Mouse (Mus musculus) forelimb bud, embryonic 11.5 days (tissue): Measurements from ENCODE around the gene Pdss1.
"Not testable (repeated sequence)": the region's sequence is repeated elsewhere in the genome, so short reads cannot be mapped to it uniquely, and the experiment has no call there.

ENCODE experiments used
- DNase-seq: peaks from one replicate; pipeline ENCODE4 v3.0.0-alpha.2; 2012; ENCODE audit warnings: low read depth, low spot score

Gene Pdss1

GRCm38 (mm10) chr2:22895282-22896273 lies at the start of gene Pdss1:
Pdss1 (plus strand) TSS chr2:22895522.
- peak; percentile 79 for DNase-seq

- DNase-seq, result no peak
These were observed 43.4 kb upstream of the Pdss1 start for GRCm38 (mm10) chr2:22851900-22852299.

DNA sequence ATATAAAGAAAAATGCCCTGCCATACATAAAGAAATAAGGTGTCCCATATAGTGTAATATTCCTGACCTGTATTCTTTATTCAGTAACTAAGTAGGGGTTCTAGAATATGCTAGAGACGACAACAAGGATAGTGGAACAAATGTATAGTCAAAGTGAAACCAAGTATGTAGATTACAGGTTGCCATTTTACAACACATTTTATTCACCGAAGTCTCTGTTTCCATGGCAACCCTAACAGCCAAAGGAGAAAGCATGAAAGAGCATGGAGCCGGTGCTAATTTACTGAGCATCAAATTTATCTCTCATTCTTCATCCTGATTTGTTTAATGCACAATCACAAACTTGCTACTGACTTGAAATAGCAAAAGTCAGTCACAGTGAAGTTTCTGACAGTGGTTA lies 37.8 kb upstream of the Pdss1 start:
- DNase-seq, result no peak

DNA sequence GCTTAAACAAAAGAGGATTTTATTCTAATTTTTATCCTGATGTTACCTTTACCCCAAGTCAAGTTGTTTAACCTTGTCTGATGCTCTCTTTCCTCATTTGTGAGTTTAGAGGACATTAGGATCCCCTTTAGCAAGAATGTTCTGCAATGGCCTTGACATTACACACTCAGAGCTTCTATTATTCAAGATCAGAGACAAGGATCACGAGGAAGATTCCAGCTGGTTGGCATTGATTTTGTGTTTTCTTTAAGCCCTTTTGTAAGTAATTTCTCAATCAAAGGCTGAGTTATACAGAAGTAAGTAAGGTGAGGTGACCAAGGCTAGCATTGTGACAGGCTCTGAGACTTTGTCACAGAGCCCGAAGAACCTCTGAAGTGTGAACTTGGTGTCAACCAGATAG lies 33.1 kb upstream of the Pdss1 start:
- DNase-seq, result no peak

DNA sequence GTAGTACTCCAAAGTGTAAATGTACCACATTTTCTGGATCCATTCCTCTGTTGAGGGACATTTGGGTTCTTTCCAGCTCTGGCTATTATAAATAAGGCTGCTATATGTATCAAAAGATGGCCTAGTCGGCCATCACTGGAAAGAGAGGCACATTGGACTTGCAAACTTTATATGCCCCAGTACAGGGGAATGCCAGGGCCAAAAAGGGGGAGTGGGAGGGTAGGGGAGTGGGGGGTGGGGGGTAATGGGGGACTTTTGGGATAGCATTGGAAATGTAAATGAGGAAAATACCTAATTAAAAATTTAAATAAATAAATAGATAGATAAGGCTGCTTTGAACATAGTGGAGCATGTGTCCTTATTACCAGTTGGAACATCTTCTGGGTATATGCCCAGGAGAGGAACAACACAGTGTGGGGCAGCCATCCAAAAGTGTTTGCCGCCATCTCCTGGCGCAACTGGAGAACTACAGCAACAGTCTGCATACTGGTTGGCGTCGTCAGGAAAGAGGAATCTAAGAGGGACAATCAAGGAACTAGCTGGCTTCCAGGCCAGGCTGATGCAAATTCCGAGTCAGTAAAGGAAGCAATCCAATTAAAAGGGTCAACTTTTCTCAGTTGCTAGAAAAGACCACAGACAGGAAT lies 30.8 kb upstream of the Pdss1 start:
- DNase-seq, result peak; percentile 59

DNA sequence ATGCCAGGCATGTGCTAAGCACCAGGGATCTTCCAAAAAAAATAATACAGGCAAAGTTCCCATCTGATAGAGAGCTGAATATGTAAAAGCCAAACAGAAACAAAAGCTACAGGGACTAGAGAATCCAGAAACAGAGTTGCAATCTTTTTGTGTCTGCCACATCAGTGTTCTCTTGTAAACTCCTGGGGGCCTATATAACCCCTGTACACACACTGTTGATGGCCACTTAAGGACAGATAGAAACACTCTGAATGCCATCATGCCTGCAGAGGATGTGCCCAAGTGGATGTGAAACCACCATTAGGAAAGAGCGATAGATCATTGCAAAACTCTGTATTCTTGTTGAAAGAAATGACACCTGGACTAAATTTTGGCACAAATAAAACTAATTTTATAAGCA lies 29.5 kb upstream of the Pdss1 start:
- DNase-seq, result no peak

DNA sequence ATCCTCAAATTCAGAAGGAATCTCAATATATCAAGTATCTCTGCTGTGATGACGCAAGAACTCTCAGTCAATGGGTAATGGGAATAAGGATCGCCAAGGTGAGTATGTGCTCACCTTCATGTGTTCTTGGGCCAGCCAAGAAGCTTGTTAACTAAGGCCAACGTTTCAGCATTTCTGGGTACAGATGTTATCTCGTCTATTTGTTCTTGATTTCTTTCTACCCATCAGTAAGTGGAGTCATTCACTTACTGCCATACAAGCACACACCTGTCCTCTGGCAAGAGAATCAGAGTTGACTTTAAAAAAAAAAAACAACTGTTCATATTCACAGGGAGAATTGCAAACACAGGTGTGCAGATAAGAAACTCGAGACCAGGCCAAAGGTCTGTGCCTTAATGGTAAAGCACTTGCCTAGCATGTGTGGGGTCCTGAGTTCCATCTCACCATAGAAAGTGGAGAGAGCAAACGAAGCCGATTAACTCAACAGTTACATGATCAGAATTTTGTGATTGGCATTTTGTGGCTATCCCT lies 28.4 kb upstream of the Pdss1 start:
- DNase-seq, result no peak

DNA sequence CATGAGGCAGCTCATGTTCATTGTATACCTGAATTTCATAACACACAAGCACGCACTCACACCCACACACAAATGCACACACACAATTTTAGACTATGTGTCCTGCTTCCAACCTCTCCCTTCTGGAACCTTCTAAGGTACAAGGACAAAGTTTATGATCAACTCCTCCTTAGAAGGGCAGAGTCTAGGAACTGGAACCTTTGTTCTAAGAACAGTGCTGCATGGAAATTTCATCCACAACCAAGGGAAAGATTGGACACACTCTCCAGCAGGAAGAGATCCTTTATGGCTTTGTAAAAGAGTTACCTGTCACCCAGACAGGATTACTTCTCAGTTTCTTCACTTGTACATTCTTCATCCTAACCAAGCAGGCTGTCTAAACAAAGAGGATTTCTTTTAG lies 22.2 kb upstream of the Pdss1 start:
- no peak for DNase-seq

GRCm38 (mm10) chr2:22874628-22875027 lies 20.7 kb upstream of the Pdss1 start:
- no peak for DNase-seq

- DNase-seq, result no peak
These were observed 18.7 kb upstream of the Pdss1 start for GRCm38 (mm10) chr2:22876614-22877013.

DNA sequence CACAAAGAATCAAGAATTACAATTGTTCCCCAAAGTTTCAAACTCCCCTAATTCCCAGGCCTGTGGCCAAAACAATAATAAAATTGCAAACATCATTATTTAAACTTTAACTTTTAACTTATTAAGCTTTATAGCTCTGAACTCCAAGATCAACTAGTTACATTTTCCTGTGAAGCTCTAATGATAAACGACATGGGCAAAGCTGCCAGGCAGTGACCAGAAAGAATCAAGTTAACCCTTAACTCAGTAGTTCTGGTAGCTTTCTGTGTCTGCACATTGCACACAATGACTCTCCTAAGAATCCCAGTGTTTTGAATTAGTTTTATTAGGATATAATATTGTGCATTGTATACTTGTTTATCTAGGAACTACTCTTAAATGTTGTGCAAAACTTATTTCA lies 16.5 kb upstream of the Pdss1 start:
- no peak for DNase-seq

DNA sequence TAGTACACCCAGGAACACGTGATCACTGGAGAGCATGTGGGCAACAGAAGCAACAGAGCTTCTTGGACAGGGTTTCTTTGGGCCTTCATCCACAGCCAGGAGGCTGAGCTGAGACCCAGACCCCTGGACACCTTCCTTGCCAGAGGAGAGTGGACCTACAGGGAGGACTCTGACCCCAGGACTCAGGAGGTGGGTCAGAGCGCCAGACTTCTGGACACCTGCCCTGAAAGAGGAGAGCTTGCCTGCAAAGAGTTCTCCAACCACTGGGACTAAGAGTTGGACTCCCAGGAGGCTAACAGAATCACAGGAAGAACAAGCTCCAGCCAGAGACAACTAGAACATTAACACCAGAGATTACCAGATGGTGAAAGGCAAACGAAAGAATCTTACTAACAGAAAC lies 14.6 kb upstream of the Pdss1 start:
- DNase-seq, result not testable (repeated sequence)

DNA sequence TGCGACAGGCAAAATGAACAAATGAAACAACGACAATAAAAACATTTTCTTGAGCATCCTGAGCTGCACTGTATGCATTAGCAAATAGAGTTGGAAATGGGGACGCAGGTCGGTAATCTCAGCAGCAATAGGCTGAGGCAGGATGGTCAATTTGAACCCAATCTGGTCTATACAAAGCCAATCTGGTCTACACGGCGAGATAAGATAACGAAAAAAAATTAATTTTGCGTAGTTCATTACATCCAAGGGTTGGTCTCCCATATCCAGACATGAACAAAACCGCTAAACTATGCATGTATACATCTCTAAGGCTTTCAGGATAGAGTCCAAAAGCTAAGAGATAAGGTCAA lies 415 bp upstream of the Pdss1 start:
- no peak for DNase-seq

DNA sequence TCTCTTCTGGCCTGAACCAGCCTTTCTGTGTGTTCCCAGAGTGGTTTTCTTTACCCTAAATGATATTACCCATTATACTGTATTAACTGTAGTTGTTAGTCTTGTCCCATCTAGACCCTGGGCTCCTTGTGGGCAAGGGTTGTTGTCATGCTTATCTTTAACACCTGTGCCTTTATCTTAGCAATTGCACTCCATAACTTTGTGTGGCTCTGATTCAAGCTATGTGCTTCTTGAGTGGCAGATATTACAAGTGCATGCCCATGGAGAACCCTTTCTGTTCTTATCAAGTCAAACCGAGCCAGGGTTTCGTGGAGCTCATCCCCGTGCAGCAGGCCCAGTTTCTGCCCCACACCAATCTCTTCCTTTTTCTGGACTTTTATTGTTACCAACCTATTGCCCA lies 8.6 kb downstream of the Pdss1 start:
- no peak for DNase-seq

GRCm38 (mm10) chr2:22914421-22914820 lies 19.1 kb downstream of the Pdss1 start:
- no peak for DNase-seq

GRCm38 (mm10) chr2:22918651-22919050 lies 23.3 kb downstream of the Pdss1 start:
- DNase-seq, result no peak

DNA sequence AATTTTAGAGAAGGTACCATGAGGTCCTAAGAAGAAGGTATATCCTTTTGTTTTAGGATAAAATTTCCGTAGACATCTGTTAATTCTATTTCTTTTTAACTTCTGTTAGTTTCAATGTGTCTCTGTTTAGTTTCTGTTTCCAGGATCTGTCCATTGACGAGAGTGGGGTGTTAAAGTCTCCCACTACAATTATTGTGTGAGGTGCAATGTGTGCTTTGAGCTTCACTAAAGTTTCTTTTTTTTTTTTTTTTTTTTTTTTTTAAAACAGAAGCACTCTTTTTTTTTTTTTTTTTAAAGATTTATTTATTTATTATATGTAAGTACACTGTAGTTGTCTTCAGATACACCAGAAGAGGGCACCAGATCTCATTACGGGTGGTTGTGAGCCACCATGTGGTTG lies 30.6 kb downstream of the Pdss1 start:
- not testable (repeated sequence) for DNase-seq

DNA sequence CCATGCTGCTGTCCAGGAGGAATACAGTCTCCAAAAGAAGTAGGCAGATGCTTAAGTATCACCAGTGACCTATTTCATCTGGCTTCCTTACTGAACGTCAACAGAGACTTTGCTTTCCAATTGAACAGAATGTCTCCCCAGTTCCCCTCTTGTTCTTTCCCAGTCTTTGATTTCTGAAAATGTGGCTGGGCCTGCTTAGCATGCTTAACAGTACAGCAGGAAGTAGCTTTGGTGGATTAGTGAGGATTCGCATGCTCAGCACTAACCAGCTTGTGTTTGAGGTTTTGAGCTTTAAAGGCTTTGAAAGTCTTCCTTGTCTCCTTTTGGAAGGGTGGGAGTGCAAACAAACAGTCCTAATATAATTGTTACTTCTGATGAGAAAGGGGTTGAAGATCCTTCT lies 32.9 kb downstream of the Pdss1 start:
- DNase-seq, result no peak

- DNase-seq, result no peak
These were observed 38.2 kb downstream of the Pdss1 start for GRCm38 (mm10) chr2:22933556-22933955.

GRCm38 (mm10) chr2:22949956-22950355 lies 54.6 kb downstream of the Pdss1 start:
- DNase-seq, result no peak

GRCm38 (mm10) chr2:22954278-22954677 lies 59.0 kb downstream of the Pdss1 start:
- DNase-seq, result no peak

GRCm38 (mm10) chr2:22955914-22956313 lies 60.6 kb downstream of the Pdss1 start:
- no peak for DNase-seq

- DNase-seq, result no peak
These were observed 62.1 kb downstream of the Pdss1 start for GRCm38 (mm10) chr2:22957415-22957814.
